Mouse (Mus musculus) mesoderm, embryonic 11.5 days (tissue): ENCODE data around the gene Gsta4.
"Not testable (repeated sequence)": the region's sequence is repeated elsewhere in the genome, so short reads cannot be mapped to it uniquely, and the experiment has no call there.

Experiments used
- DNase-seq: peaks from one replicate; pipeline ENCODE4 v3.0.0-alpha.2; 2012; ENCODE audit warnings: low read depth, low spot score

Gene Gsta4

GRCm38 (mm10) chr9:78230461-78230860 is 47.9 kb downstream of the Gsta4 start, which contains the start of gene Gsta1:
Gene Gsta1 (plus strand): TSS chr9:78230656.
- DNase-seq: not testable (repeated sequence)

GRCm38 (mm10) chr9:78233121-78233695 is 50.6 kb downstream of the Gsta4 start:
- DNase-seq: not testable (repeated sequence)

GRCm38 (mm10) chr9:78255683-78256470 is 73.3 kb downstream of the Gsta4 start:
- peak; percentile 1 for DNase-seq

DNA sequence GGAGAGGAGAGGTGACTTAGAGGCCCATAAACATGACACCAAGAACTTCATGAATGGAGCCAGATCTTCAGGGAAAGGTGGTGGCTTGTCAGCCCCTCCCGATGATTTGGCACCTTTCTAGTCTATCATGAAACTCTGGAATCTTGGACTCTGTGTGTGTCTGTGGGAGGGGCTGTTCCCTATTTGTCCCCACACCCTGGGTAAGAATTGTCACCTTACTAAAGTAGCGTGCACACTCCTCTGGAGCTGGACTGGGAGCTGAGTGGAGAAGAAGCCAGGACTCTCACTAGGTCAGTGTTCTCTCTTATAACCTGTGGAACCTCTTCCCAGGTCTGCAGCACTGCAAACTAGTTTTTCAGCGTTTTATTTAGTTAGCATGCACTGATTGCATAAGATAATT is 74.3 kb downstream of the Gsta4 start, which contains the start of gene Gm3776:
Gene Gm3776, plus strand, starts transcription at position 216 of the 400 bp plus-strand sequence.
- DNase-seq: not testable (repeated sequence)
